Comparison of ENCODE assay signal across 12 mouse cellular contexts in genomic region chr3:69468280-69469008, GRCm38 (mm10).
DNase-seq lines count a peak whose midpoint lies in the region; ATAC-seq and TF ChIP-seq lines count a peak whose summit lies in the region.
"Had no signal": no experiment of that assay in that cellular context is flagged by ENCODE, and none has a peak within 500 bp of the region (broad histone marks: within the 10 kb centered on the region; RNA-seq: fewer than 3 reads in every experiment).

No protein-coding gene starts in this region.

- TF ChIP-seq POLR2A in kidney, adult 2 months (IDR thresholded peaks at IDR 0.05; ENCODE audit: low read depth, low read length): no peak

- no peak for ATAC-seq in heart, embryonic 12.5 days (ENCODE audit: insufficient number of reproducible peaks, low FRiP score)
- ATAC-seq in granulocyte monocyte progenitor cell, adult 5-6 weeks (replicated peaks; ENCODE audit: poor library complexity, severe bottlenecking): peak; percentile 42
- ATAC-seq: activated CD4-positive, CD25-positive, alpha-beta regulatory T cell, adult 4 months had no signal

- H3K4me2 ChIP-seq in heart, embryonic 12.5 days: no peak overlapping the region
- H3K4me2 ChIP-seq: hindbrain, embryonic 13.5 days had no signal

- TF ChIP-seq CTCF in kidney, adult 2 months (conservative IDR thresholded peaks at IDR 0.05; ENCODE audit: insufficient read depth, insufficient read length, low read depth, low read length): no peak

- no peak overlapping the region for H3K9ac ChIP-seq in heart, embryonic 12.5 days
- H3K9ac ChIP-seq: hindbrain, embryonic 13.5 days had no signal

- peaks cover 38% of the 10 kb centered on the region for H3K4me1 ChIP-seq in heart, embryonic 12.5 days (replicated peaks)
- no peaks in the 10 kb centered on the region for H3K4me1 ChIP-seq in kidney, adult 2 months (ENCODE audit: control insufficient read depth, insufficient read depth, low read length)

- WGBS in heart, embryonic 12.5 days: 28% methylated on average over 9 of the region's 9 CpGs
- WGBS in kidney, adult 2 months: 67% methylated on average over 9 of the region's 9 CpGs

- H3K4me3 ChIP-seq in heart, embryonic 12.5 days: no peak overlapping the region
- H3K4me3 ChIP-seq in kidney, adult 2 months (ENCODE audit: insufficient read depth, low read depth, low read length): no peak overlapping the region
- H3K4me3 ChIP-seq: heart, embryonic 10.5 days; hindbrain, embryonic 13.5 days had no signal

- peak overlapping the region; percentile 36; the same call in 1 of the 2 replicates for H3K27ac ChIP-seq in heart, embryonic 12.5 days (ENCODE audit: poor library complexity, severe bottlenecking)
- H3K27ac ChIP-seq in kidney, adult 2 months (ENCODE audit: insufficient read depth, low read depth, low read length): no peak overlapping the region
- H3K27ac ChIP-seq: heart, embryonic 10.5 days; hindbrain, embryonic 13.5 days; macrophage had no signal

- H3K9me3 ChIP-seq in heart, embryonic 12.5 days (replicated peaks): no peaks in the 10 kb centered on the region
- H3K9me3 ChIP-seq: heart, embryonic 10.5 days; hindbrain, embryonic 13.5 days had no signal

- no peak for DNase-seq in heart, adult 9 months (ENCODE audit: low spot score in 2 of 2)
- peak; percentile 34 for DNase-seq in CD4-positive, CD25-positive, alpha-beta regulatory T cell, adult 2 months (ENCODE audit: low read depth, low spot score)
- DNase-seq in MN1 (ENCODE audit: low spot score): peak; percentile 90
- DNase-seq in spleen, adult 12 weeks (ENCODE audit: low spot score): no peak
- DNase-seq in kidney, adult 2 months: no peak
- DNase-seq: cerebellum, postnatal 36 days had no signal

- H3K36me3 ChIP-seq in heart, embryonic 12.5 days: no peaks in the 10 kb centered on the region
- H3K36me3 ChIP-seq in kidney, adult 2 months (ENCODE audit: control insufficient read depth, insufficient read depth, low read length): no peaks in the 10 kb centered on the region
- H3K36me3 ChIP-seq: heart, embryonic 10.5 days; hindbrain, embryonic 13.5 days had no signal

- H3K27me3 ChIP-seq in heart, embryonic 12.5 days (replicated peaks): no peaks in the 10 kb centered on the region
- H3K27me3 ChIP-seq in kidney, adult 2 months (replicated peaks; ENCODE audit: control insufficient read depth, insufficient read depth, low read length): no peaks in the 10 kb centered on the region
- H3K27me3 ChIP-seq: hindbrain, embryonic 13.5 days had no signal

Comparison
In these comparisons a context has a peak if more than half of its experiments do, and no peak if none do; other contexts are left out.
1. DNase-seq: peak in CD4-positive, CD25-positive, alpha-beta regulatory T cell, adult 2 months (single experiment) and MN1 (single experiment); none in heart, adult 9 months (0 of 2), spleen, adult 12 weeks (single experiment) and kidney, adult 2 months (single experiment).